Mouse (Mus musculus) G1E (cell line): ENCODE results near the gene Adipor2.

ENCODE experiments used
- CTCF ChIP-seq: IDR thresholded peaks from 2 replicates; pipeline ENCODE4 v1.5.1; 2012; ENCODE audit warnings: low read depth, low read length, inconsistent platforms, mixed read lengths
- GATA1 ChIP-seq: IDR thresholded peaks from 2 replicates; pipeline ENCODE4 v1.6.1; 2012; ENCODE audit warnings: borderline replicate concordance, low read length, inconsistent platforms, mixed read lengths
- GATA2 ChIP-seq: IDR thresholded peaks from 2 replicates; pipeline ENCODE4 v1.6.1; 2012; ENCODE audit warnings: low read depth, low read length, inconsistent platforms, borderline replicate concordance
- TAL1 ChIP-seq: conservative IDR thresholded peaks from 2 replicates; pipeline ENCODE4 v1.6.1; 2012; ENCODE audit warnings: low read depth, low read length, inconsistent platforms, mixed read lengths

- no peak for TF ChIP-seq CTCF
- no peak for TF ChIP-seq GATA1
- no peak for TF ChIP-seq TAL1
- no peak for TF ChIP-seq GATA2
These were observed 28.4 kb downstream of the Adipor2 start for GRCm38 (mm10) chr6:119389089-119389488.
